Mouse (Mus musculus) ES-Bruce4 (cell line): ENCODE results near the gene Cabp4.

Experiments used
- CTCF ChIP-seq: IDR thresholded peaks from one replicate; pipeline ENCODE4 v1.8.1; 2011; ENCODE audit warnings: low read depth, low read length
- EP300 ChIP-seq: IDR thresholded peaks from 2 replicates; pipeline ENCODE4 v1.6.1; 2011; ENCODE audit warnings: low read depth, low read length; ENCODE audit not compliant: insufficient read depth

DNA sequence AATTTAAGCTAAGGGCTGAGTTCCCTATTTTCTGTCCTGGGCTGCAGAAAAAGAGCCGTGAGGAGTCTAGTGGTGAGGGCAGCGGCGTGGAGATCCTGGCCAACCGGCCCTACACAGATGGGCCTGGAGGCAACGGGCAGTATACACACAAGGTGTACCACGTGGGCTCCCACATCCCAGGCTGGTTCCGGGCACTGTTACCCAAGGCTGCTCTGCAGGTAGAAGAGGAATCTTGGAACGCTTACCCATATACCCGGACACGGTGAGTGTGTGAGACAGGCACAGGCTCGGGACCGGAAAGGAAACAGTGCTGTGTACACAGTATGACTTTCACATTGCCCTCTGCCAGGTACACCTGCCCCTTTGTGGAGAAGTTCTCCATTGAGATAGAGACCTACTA, 41.2 kb downstream of the Cabp4 start:
- TF ChIP-seq CTCF (no peak), EP300 (no peak)
